Mouse (Mus musculus) lung, postnatal 36 days (tissue): Measurements from ENCODE around the gene Gfm2.
A peak's percentile ranks its signal among the peaks of the same experiment; 100 is the strongest.

Experiments used
- DNase-seq: peaks from one replicate; pipeline ENCODE4 v3.0.0; 2022; ENCODE audit warnings: mixed read lengths

The Gfm2 gene

DNA sequence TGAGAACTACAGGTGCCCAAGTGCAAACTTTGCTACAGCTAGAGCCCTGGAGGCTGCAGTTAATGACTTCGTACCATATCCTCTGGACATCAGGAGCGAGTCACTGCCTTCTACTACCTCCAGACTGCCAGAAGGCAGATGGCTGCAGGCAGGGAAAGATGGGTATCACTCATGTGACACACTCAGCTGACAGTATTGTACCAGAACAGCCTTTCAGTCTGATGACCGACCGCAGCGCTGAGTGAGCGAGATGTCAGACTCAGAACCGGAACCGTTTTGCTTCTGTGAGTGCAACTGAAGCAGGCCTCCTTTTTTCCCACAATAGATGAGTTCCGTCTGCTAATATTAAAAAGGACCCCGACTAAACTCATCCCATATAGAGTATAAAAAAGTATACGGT lies 54.9 kb downstream of the Gfm2 start:
- no peak for DNase-seq

DNA sequence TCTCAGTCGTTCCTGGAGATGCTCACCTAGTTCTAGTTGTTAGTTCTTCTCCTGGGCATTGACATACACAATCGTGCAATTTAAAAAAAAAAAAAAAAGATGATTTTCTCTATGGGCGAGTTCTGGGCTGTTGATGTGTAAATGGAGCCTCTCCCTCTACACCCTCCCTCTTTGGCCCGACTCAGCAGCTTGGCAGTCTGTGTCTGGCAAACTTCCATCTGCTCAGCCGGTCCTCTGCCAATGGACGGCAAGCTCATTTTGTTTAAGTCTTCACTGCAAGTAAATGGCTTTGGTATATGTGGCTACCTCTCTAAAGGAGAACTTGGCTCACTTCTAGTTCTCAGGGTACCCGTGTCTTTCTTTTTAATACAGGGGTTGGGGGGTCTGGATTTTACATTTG lies 55.7 kb downstream of the Gfm2 start:
- peak; percentile 62 for DNase-seq

DNA sequence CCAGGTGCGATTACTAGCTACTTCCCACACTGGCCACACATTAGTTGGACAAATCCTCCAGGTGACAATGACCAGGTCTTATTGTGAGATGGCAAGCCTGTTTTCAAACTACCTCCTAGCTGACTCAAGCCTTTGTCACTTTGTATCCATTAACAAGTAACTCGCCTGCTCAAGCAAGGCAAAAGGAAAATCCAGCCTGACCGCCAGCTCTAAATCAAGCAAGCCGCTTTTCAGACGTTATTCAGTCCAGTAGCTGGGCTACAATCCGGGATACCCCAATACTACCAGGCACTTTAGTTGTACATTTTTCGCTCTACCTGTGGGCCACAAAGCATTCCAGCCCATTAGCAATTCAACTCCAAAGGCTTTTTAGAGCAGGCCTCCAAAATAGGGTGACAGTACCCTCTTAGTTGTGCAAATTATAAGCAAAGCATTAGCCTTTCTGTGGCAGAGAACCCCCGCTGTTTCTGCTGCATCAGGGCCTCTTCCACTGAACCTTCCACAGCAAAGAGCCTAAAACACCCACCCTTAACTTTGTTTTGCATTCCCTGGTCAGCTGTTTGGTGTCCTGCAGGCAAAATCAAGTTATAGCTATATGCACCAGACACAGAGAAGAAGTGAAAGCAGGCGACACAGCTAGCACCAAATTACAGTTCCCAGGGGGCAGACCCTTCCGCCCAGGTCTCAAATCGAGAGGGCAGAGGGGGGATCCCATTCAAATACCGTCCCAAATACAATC lies 58.6 kb downstream of the Gfm2 start:
- peak; percentile 4 for DNase-seq

DNA sequence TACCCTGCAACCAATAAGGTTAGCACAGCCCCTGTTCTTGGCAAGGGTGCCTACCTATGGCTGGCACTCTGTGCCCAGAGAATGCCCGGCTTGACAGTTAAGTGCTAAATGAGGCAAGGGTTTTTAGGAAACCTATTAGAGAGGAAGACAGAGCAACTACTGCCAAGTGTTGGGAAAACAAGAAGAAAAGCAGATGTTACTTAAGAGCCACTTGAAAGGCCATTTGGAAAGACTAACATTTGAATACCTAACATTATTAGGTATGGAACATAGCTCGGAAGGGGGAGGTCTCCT lies 59.1 kb downstream of the Gfm2 start:
- DNase-seq, result no peak

DNA sequence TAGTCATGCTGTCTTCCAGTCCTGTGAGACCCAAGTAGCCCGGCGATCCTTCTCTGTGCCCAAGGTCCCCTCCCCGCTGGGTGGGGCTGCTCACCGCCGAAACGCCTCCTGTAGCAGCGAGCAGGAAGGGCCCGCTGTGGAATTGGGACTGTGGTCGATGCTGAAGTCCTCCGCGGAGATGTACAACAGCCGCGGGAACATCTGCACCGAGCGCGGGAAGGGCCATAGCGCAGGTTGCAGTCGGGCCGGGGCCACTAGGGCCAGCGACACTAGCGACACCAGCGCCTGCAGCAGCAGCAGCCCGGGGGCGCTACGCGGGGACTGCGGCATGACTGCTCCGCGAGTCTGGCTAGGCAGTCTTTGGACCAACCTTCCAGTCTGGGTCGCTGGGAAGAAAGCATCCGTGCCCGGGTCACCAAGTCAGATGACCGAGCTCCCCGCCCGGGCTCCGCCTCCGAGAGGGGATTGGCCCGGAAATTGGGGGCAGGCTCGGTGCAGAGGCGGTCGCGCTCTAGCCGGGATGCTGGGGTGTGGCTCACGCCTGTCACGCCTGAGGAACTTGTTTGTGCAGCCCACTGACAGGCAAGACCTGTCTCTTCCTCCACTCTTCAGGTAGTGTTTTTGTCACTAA lies 60.3 kb downstream of the Gfm2 start, which contains the start of gene Hexb:
Gene Hexb (minus strand): TSS at position 426 of the 631 bp plus-strand sequence.
- peak; percentile 96 for DNase-seq

DNA sequence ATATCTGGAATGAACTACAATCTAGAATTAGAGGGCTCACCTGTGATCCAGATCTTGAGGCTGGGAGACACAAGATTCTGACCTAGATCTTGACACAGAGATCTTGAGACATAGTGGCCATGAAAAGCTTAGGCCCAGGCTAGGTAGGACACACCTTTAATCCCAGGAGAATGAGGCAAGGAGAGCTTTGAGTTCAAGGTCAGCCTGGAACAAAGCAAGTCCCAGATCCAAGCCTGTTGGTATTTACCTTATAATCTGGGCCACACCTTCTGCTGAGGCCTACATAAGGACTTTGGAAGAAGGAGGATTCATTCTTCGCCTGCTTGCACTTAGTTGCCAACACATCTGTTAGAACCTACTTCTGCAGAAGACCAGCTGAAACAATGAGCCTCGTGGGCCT lies 61.4 kb downstream of the Gfm2 start:
- no peak for DNase-seq

DNA sequence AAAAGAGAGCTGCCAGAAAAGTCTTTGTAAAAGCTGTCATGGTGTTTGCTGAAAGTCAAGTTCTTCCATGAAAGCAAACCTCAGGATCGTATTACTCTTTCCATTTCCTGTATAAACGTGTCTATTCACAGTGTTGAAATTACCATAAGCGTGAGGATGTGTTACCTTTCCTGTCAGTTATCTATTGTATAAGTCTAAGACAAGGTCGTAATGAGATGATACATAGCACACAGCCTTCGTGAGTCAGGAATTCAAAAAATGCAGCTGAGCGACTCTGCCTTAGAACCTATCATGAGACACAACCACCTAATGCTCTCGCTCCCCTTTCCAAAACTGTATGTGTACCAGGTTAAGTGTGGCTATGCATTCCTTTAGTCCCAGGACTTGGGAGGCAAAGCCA lies 63.3 kb downstream of the Gfm2 start:
- no peak for DNase-seq

DNA sequence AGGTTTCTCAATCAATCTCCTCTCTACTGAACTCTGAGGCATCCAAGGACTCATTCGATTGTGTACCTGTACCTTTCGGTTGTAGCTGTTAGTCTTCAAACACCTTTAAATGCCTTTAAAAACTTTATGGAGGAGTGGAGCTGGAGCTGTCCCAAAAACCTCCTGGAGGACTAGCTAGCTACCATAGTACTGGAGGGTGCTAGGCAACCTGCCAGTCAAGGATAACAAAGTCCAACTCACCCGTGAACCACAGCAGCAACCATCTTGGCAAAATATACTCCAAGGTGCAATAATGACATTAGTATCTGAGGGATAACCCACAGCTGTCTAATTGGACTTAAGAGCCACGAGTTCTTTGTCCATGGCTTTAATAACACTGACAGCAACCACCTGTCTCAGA lies 64.2 kb downstream of the Gfm2 start:
- DNase-seq, result no peak

DNA sequence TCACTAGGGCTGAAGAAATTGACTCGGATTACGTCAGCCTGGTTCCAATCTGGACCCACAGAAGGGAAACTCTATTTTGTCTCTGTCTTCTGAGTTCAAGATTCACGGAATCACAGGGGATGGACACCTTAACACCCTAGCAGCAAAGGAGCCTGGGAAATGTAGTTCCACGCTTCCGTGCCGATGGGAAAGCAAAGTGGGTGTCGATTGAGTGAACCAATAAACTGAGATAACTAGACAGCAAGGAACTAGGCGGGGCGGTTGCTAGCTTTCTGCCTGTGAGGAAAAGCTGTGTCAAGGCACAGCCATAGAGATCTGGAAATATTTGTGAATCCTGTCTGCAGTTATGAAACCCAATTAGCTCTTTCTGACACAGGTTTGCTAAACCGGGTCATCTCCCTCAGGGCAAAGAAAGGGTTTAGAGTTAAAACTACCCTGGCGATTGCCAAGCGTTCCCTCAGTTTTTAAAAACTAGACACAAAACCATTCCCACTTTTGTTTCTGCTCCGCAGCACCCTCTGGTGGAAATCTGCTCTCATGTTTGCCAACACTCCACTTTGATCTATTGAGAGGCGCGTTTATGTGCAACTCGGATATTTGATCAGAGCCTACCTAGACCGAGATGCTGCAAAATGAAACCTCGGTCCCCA lies 67.4 kb downstream of the Gfm2 start:
- peak; percentile 95 for DNase-seq

DNA sequence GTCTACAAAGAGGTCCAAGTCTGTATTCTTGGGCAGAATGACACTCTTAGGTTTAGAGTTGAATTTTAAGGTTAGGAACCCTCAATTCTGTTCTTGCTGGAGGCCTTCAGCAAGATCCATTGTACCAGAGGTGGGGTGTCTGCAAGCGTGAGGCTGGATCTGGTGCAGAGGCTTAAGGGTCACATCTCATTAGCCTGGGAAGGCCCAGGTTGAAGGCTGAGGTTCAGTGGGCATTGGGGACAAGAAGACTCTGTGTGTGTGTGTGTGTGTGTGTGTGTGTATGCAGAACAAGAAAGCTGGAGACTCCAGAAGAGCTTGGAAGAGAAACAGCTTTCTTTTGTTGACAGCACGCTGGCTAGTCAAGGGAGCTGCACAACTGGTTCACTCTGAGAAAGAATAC lies 68.3 kb downstream of the Gfm2 start:
- no peak for DNase-seq

DNA sequence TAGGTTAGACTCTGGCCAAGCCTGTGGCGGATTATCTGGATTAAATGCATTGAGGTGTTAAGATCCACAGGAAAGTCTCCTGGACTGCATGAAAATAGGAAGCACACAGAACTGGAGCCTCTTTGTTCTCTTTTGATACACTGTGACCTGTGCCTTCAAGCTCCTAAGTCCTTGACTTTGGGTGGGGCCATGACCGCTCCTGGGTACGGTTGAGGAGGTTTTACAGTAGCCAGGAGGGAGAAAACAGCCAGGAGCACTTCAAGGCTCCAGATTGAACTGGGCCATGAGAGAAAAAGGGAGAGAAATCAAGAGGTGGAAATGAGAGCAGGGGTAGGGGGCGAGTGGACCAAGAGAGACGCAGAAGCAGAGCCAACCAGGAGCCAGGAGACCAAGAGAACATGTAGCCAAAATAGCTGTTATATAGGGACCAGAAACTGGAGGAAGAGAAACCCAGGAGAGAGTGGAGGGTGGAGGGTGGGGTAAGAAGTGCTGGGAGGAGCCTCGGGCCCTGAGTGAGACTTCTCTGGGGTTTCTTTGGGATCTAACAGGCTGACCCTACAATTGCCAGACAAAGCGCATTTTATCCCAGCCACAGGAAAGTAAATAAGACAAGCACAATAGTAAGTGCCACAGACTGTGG lies 69.9 kb downstream of the Gfm2 start:
- DNase-seq, result no peak

DNA sequence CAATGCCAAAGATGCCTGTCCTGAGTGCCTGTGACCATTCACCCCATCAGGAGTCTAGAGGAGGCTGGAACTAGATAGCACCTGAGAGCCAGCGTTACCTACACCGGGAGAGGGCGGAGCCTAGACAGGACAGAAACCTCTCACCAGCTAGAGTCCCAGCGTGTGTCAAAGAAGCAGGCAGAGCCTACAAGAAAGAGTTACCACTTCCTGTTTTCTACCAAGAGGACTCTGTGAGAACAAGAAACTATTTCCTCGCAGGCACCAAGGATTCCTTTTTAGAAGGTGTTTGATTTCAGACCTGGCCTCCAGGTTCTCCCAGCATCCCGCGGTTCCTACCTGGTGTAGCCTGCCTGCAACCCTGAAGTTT lies 70.4 kb downstream of the Gfm2 start:
- DNase-seq, result peak; percentile 63

DNA sequence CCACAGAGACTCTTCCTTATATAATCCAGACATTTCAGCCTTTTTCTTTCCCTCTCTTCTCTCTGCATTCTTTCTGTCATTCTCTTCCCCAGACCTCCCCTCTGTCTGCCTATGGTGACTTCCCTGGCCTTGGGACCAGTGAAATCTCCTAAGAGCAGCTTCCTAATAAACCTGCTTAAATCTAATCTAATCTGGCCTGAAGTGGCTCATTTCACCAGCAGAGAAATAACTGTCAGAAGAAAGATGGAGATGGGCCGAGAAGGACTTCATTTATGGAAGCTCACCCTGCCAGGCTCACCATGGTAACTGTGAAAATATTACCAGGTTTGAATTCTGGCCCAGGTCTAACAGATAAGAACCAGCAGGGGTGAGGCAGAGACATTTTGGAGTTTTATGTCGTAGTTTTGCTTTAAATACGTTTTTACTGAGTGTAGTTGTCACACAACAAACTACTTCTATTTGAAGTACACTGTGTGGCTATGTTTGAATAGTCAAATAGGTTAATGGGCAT lies 70.8 kb downstream of the Gfm2 start:
- DNase-seq, result peak; percentile 10

DNA sequence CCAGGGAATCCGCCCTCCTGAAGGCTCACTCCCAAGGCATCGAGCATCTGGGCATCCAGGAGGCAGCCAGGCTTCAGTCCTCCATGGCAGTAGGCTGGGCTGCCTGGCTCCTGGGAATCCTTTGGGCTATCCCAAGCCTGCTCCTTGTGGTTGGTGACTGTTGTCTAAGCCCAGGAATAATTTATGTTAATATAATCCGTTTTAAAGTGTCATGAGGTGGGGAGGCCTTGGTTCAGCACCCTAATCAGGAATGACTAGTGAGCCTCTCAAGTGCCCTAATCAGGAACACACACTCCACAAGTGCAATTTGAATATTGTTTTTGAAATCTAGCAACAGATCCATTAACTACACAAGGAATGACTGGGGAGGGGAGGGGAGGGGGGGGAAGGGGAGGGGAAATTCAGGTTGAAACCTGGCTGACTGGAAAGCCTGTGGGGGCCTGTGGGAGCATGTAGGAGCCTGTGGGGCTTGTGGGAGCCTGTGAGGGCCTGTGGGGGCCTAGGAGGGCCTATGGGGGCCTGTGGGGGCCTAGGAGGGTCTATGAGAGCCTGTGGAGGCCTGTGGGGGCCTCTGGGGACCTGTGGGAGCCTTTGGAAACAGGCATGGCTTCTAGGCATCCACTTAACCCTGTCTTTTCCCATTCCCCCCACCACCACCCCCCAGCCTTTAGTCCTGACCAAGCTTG lies 77.0 kb downstream of the Gfm2 start:
- DNase-seq, result no peak

DNA sequence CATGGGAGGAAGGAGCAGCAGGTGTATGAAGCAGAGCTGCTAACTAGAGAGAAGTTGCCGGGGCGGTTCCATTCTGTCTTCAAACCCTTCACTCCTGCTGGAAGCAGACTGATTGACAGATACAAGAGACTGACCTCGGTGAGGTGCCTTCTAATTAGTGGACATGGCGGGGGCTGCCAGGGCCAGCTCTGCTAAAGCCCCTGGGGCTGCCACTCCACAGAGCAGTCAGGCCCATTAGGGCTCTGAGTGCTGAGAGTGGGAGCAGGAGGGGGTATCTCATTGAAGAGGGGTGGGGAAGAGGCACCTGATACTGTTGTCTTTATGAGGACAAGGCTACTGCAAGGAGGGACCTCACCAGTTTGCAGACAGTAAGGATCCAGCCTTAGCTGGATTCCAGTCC lies 77.8 kb downstream of the Gfm2 start:
- DNase-seq, result no peak

DNA sequence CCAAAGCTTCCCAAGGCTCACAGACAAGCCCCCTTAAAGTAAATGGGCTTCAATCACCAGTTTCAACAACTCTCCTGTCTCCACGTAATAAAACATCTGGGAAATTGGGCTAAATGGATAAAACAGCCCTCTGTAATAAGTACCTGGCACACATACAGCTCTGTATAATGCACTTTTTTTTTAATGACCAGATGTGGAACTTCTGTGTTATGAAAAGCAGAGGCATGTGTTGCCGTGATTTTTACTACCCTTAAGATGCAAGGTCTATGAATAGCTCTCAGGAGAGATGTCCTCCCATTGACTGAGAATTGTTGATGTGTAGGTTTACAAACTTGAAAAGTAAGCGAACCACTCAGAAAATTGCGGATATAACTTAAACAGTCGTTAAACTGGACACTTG lies 78.5 kb downstream of the Gfm2 start:
- no peak for DNase-seq

DNA sequence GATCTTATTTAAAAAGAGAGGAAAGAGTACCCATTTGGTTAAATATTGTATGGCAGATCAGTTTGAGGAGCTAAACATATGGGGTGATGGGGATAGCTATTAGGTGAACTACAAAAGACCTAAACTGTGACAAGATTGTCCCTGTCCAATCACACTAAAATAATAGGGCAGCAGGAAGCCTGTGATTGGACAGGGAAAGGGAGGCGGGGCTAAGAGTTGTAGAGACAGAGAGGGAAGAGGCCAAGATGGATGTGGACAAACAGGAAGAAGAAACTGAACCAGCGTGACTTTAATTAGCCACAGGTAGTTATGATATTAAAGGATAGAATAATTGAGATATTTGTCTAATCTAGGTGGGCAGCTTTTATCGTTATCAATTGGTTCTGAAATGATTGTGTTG lies 82.3 kb downstream of the Gfm2 start:
- DNase-seq, result no peak

DNA sequence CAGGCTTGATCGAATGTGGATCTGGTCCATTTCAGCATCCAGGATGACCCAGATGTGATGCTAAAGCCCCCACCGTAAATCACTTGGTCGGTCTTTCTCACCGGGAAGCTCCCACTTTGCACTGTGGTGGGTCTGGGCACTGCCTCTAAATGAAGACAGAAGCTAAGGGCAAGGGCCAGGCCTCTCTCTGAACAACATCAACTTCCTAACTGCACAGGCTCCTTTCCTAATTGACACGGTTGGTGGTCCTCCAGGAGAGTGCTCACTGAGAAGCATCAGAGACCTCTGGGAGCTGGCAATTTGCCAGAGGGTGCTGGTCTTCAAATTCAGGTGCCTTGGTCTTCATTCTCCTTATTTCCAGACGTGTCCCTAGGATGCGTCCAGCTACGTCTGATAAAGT lies 86.1 kb downstream of the Gfm2 start:
- DNase-seq, result no peak

DNA sequence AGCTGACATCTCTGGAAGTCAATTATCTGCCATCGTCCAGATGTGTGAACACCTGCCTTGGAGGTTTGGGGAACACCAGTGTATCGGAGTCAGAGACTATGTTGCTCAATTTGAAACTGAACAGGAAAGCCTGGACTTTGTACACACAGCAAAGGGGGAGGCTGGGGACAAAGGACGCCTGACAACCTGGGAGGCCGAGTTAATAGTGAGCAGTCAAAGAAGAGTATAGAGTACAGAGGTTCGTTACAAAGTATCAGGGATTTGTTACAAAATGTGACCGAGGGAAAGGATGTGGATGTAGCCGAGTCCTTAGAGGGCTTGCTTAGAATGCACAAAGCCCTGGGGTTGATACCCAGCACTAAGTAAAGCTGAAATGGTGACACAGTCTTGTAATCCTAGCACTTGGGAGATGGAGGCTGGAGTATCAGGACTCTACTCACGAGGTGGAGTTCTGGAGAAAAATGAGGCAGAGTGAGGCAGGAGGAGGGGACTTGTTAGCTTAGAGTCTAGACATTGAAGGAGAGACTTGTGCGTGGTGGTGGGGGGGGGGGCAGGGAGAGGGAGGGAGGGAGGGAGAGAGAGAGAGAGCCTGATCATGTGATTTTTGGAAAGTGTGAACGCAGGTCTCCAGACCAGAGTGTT lies 86.7 kb downstream of the Gfm2 start:
- DNase-seq, result no peak

DNA sequence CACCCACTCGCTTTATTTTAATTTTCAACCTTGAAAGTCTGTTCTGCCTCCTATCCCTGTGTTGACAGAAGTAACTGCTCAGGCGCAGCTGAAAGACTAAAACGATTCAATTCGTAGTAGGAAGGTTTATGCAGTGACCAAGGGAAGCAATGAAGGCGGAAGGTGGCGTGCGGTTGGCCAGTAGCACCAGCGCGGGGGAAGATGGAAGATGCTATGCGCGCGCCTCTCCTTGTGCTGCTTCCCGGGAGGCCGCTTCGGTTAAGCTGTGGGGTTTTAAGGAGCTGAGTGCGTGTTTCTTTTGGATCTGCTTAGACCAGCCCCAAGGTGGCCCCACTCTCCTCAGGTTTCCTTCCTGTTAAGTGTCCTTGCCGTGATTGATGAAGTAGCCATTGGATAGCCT lies 87.4 kb downstream of the Gfm2 start:
- no peak for DNase-seq

DNA sequence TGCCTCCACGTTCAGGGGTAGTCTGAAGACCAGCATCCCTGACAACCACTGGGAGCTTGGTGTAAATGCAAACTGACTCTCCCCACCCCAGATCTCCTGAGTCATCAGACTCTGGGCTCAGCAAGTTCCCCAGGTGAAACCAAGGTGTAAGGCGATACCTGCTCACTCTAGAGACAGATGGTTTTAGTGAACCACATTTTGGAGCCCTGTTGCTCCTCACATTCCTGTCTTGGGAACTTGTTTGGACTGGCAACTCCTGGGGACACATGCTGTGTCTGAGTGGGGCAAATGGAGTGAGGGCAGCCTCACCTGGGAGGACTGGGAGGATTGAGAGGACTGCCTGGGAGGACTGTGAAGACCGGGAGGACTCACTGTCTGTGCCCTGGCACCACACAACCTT lies 90.1 kb downstream of the Gfm2 start:
- DNase-seq, result no peak

DNA sequence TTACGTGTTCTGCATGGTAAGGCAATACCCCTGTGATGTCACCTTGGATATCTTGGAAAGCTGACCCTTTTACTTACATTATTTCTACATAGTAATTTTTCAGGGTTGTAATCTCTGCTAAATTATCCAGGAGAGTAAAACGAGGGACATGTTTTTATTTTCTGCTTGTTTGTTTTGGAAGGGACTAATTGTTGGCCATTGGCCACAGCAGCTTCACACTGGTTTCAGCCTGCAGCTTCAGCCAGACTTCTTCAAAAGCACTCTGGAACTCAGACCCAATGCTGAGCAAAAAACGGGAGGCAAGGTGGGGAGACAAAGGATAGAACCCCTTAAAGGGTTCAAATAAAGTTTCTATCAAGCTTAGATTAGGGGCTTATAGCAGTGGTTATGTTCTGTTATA lies 92.4 kb downstream of the Gfm2 start:
- DNase-seq, result no peak
